Mouse (Mus musculus) thymus, adult 2 months (tissue): ENCODE measurements around the gene Onecut1.

ENCODE experiments used
- CTCF ChIP-seq: fragments of 200-500 bp; IDR thresholded peaks from 2 replicates; pipeline ENCODE4 v1.5.1; 2012; ENCODE audit warnings: mild to moderate bottlenecking, control low read depth, low read length, moderate library complexity, borderline replicate concordance; ENCODE audit not compliant: control insufficient read depth, poor library complexity, insufficient read depth; ENCODE audit errors: extremely low read depth
- POLR2A ChIP-seq: fragments of 200-500 bp; IDR thresholded peaks from 2 replicates; pipeline ENCODE4 v1.6.1; 2012; ENCODE audit warnings: mild to moderate bottlenecking, low read length, control low read depth, moderate library complexity; ENCODE audit not compliant: control insufficient read depth, poor library complexity, insufficient read depth; ENCODE audit errors: extremely low read depth

GRCm38 (mm10) chr9:74909245-74909644 is 47.5 kb downstream of the Onecut1 start:
- TF ChIP-seq POLR2A (no peak), CTCF (no peak)
